Mouse (Mus musculus): Measurements from ENCODE around the gene Nudt9. TPM values are rescaled to one million over a fixed set of nuclear protein-coding genes. Genes with fewer than 3 reads are reported as not detected.
A peak's percentile ranks its signal among the peaks of the same experiment; 100 is the strongest.

Nudt9 gene
- total RNA-seq, 2 experiments from 2014 or later, result 75.6 to 77.4 TPM

GRCm38 (mm10) chr5:104035066-104035465 lies 11.0 kb upstream of the Nudt9 start:
- DNase-seq (ENCODE audit: low spot score in 2 of 2), result no peak

- no peak for DNase-seq (ENCODE audit: low spot score in 2 of 2)
These were observed 10.3 kb upstream of the Nudt9 start for GRCm38 (mm10) chr5:104035824-104036223.

GRCm38 (mm10) chr5:104036686-104037085 lies 9.4 kb upstream of the Nudt9 start:
- no peak for DNase-seq (ENCODE audit: low spot score in 2 of 2)

- DNase-seq (ENCODE audit: low spot score in 2 of 2), result peak in 1 of 2 experiments; percentile 40
These were observed 6.8 kb upstream of the Nudt9 start for GRCm38 (mm10) chr5:104039154-104039932.

GRCm38 (mm10) chr5:104042906-104043305 lies 3.2 kb upstream of the Nudt9 start:
- no peak for DNase-seq (ENCODE audit: low spot score in 2 of 2)

- DNase-seq (ENCODE audit: low spot score in 2 of 2), result no peak
These were observed 2.4 kb upstream of the Nudt9 start for GRCm38 (mm10) chr5:104043704-104044103.

GRCm38 (mm10) chr5:104047200-104048105 lies 1.3 kb downstream of the Nudt9 start:
- no peak for DNase-seq (ENCODE audit: low spot score in 2 of 2)

GRCm38 (mm10) chr5:104048139-104048538 lies 2.0 kb downstream of the Nudt9 start:
- no peak for DNase-seq (ENCODE audit: low spot score in 2 of 2)

GRCm38 (mm10) chr5:104052956-104053355 lies 6.8 kb downstream of the Nudt9 start:
- no peak for DNase-seq (ENCODE audit: low spot score in 2 of 2)

- no peak for DNase-seq (ENCODE audit: low spot score in 2 of 2)
These were observed 8.8 kb downstream of the Nudt9 start for GRCm38 (mm10) chr5:104054938-104055337.

- no peak for DNase-seq (ENCODE audit: low spot score in 2 of 2)
These were observed 9.7 kb downstream of the Nudt9 start for GRCm38 (mm10) chr5:104055816-104056215.

- no peak for DNase-seq (ENCODE audit: low spot score in 2 of 2)
These were observed 10.2 kb downstream of the Nudt9 start for GRCm38 (mm10) chr5:104056295-104056694.

- no peak for DNase-seq (ENCODE audit: low spot score in 2 of 2)
These were observed 11.9 kb downstream of the Nudt9 start for GRCm38 (mm10) chr5:104058021-104058420.

GRCm38 (mm10) chr5:104059628-104060027 lies 13.5 kb downstream of the Nudt9 start:
- DNase-seq (ENCODE audit: low spot score in 2 of 2), result no peak

GRCm38 (mm10) chr5:104060429-104060828 lies 14.3 kb downstream of the Nudt9 start:
- DNase-seq (ENCODE audit: low spot score in 2 of 2), result no peak

GRCm38 (mm10) chr5:104061936-104062772 lies 16.0 kb downstream of the Nudt9 start:
- DNase-seq (ENCODE audit: low spot score in 2 of 2), result no peak

GRCm38 (mm10) chr5:104062773-104063551 lies 16.9 kb downstream of the Nudt9 start:
- DNase-seq (ENCODE audit: low spot score in 2 of 2), result no peak

GRCm38 (mm10) chr5:104068751-104069150 lies 22.6 kb downstream of the Nudt9 start:
- no peak for DNase-seq (ENCODE audit: low spot score in 2 of 2)

GRCm38 (mm10) chr5:104071048-104071447 lies 24.9 kb downstream of the Nudt9 start:
- no peak for DNase-seq (ENCODE audit: low spot score in 2 of 2)

- no peak for DNase-seq (ENCODE audit: low spot score in 2 of 2)
These were observed 26.3 kb downstream of the Nudt9 start for GRCm38 (mm10) chr5:104072272-104072886.
